Mouse (Mus musculus) stomach, postnatal 0 days (tissue): Measurements from ENCODE around the gene Ulbp1. TPM values are rescaled to one million over a fixed set of nuclear protein-coding genes. Genes with fewer than 3 reads are reported as not detected.
"Not testable (repeated sequence)": the region's sequence is repeated elsewhere in the genome, so short reads cannot be mapped to it uniquely, and the experiment has no call there.

Experiments used
- ATAC-seq: fragments of 200-750 bp; cut with Nextera tagmentation; 2 replicates; pipeline ENCODE4 v1.8.0; 2017; ENCODE audit not compliant: low FRiP score, low TSS enrichment
- DNase-seq: peaks from one replicate; pipeline ENCODE4 v3.0.0-alpha.2; 2016; ENCODE audit warnings: low spot score
- H3K27ac ChIP-seq: fragments of 300-500 bp; sonication (generic); replicated peaks from 2 replicates; pipeline ENCODE4 v1.5.1; 2014; ENCODE audit warnings: mild to moderate bottlenecking, control low read depth
- H3K27me3 ChIP-seq: fragments of 300-500 bp; sonication (generic); 2 replicates; pipeline ENCODE4 v1.6.1; 2014; ENCODE audit warnings: low read length; ENCODE audit not compliant: control insufficient read depth, insufficient read depth
- H3K36me3 ChIP-seq: fragments of 300-500 bp; sonication (generic); 2 replicates; pipeline ENCODE4 v1.6.1; 2014; ENCODE audit warnings: low read length, mixed read lengths; ENCODE audit not compliant: control insufficient read depth, insufficient read depth
- H3K4me1 ChIP-seq: fragments of 300-500 bp; sonication (generic); replicated peaks from 2 replicates; pipeline ENCODE4 v1.6.1; 2014; ENCODE audit warnings: antibody characterized with exemption; ENCODE audit not compliant: control insufficient read depth, insufficient read depth
- H3K4me2 ChIP-seq: fragments of 300-500 bp; sonication (generic); replicated peaks from 2 replicates; pipeline ENCODE4 v1.6.1; 2014; ENCODE audit warnings: low read depth, mild to moderate bottlenecking, control low read depth, moderate library complexity
- H3K4me3 ChIP-seq: fragments of 300-500 bp; sonication (generic); 2 replicates; pipeline ENCODE4 v1.5.1; 2014; ENCODE audit warnings: low read depth, low read length, control low read depth
- H3K9ac ChIP-seq: fragments of 300-500 bp; sonication (generic); 2 replicates; pipeline ENCODE4 v1.6.1; 2014; ENCODE audit warnings: mild to moderate bottlenecking, low read length, control low read depth, mixed read lengths
- H3K9me3 ChIP-seq: fragments of 300-500 bp; sonication (generic); 2 replicates; pipeline ENCODE4 v1.6.1; 2016; ENCODE audit warnings: low read length; ENCODE audit not compliant: control insufficient read depth
- CTCF ChIP-seq: IDR thresholded peaks from 2 replicates; pipeline ENCODE4 v1.5.1; 2016; ENCODE audit warnings: antibody characterized with exemption, low read depth, mild to moderate bottlenecking, moderate library complexity
- EP300 ChIP-seq: optimal IDR thresholded peaks from 2 replicates; pipeline ENCODE3; 2016; ENCODE audit warnings: antibody characterized with exemption
- WGBS: fragments of 180-500 bp; shearing (Covaris S2); extraction: QIAGEN DNeasy Blood & Tissue Kit; methylation state at CpG from one replicate; pipeline ENCODE4 v1.1.7; 2014; 5-methylcytosine and 5-hydroxymethylcytosine counted together
- polyA plus RNA-seq: library from polyadenylated mRNA; unstranded; fragments of >200 nt; fragmentation: Nextera tagmentation; extraction: Ambion mirVana; gene quantifications from 2 replicates; pipeline ENCODE4 v1.2.1, GENCODE M21; 2015

Gene Ulbp1
- polyA plus RNA-seq, 1 experiment from 2014 or later = 0.56 TPM

DNA sequence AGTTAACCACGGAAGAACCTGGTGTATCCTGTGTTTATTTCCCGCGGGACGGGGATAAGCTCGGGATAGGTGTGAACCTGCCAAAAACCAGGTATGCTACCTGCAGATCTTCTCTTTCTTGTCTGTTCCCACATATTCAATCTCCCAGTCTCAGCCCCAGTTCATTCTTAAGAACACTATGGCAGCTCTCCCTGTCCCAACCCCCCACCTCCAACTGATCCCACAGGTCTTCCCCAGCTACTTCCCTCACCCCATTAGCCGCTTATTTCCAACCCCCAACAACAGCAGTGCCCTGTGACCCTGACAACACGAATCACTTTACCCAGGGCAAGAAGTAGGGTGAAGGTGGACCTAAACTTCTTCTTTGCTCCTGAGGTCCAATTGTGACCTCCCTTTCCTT lies 3.0 kb downstream of the Ulbp1 start:
- no peak for ATAC-seq
- TF ChIP-seq EP300 (no peak), CTCF (no peak)
- no peak overlapping the region for H3K9ac ChIP-seq
- H3K4me3 ChIP-seq = no peak overlapping the region
- H3K4me1 ChIP-seq = no peaks in the 10 kb centered on the region
- H3K9me3 ChIP-seq = no peaks in the 10 kb centered on the region
- peak overlapping the region; percentile 34 for H3K4me2 ChIP-seq
- no peak for DNase-seq
- no peaks in the 10 kb centered on the region for H3K27me3 ChIP-seq
- H3K36me3 ChIP-seq = no peaks in the 10 kb centered on the region
- no peak overlapping the region for H3K27ac ChIP-seq
- WGBS = 8% methylated on average over 7 of the region's 7 CpGs

GRCm38 (mm10) chr10:7469716-7470414 lies 3.6 kb downstream of the Ulbp1 start:
- H3K9me3 ChIP-seq, H3K27me3 ChIP-seq, H3K4me3 ChIP-seq, H3K4me1 ChIP-seq, H3K27ac ChIP-seq, DNase-seq, H3K36me3 ChIP-seq, H3K9ac ChIP-seq: not testable (repeated sequence)
- WGBS = 0% methylated on average over 7 of the region's 7 CpGs
- TF ChIP-seq CTCF = peak; percentile 73
- ATAC-seq = 0 out of 2 replicates have a peak, but pooled peaks have one; percentile 29
- H3K4me2 ChIP-seq = peak overlapping the region; percentile 34

DNA sequence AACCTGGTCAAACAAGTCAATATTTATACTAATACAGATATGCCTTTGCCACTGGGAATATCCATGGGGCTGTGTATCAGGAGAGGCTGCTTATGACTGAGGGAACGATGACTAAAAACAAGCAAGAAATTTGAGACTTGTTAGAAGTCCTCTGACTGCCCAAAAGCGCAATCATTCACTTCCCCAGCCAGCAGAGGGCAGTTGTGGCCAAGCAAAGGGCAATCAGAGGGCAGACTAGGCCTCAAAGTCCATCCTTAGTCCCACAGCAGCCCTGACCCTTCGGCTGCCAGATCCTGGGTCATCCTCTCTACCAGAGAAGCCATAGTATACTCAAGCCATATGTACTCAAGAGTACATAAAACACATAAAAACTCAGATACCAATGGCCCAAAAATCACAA lies 11.4 kb downstream of the Ulbp1 start:
- Histone ChIP-seq H3K27me3 (no peaks in the 10 kb centered on the region), H3K4me1 (no peaks in the 10 kb centered on the region), H3K27ac (no peak overlapping the region), H3K4me3 (no peak overlapping the region), H3K9ac (no peak overlapping the region), H3K9me3 (no peaks in the 10 kb centered on the region), H3K36me3 (no peaks in the 10 kb centered on the region), H3K4me2 (no peak overlapping the region)
- WGBS = 45% methylated on average over 3 of the region's 3 CpGs
- no peak for ATAC-seq
- TF ChIP-seq EP300 (no peak), CTCF (peak; percentile 20; the same call in 1 of the 2 replicates)
- no peak for DNase-seq

DNA sequence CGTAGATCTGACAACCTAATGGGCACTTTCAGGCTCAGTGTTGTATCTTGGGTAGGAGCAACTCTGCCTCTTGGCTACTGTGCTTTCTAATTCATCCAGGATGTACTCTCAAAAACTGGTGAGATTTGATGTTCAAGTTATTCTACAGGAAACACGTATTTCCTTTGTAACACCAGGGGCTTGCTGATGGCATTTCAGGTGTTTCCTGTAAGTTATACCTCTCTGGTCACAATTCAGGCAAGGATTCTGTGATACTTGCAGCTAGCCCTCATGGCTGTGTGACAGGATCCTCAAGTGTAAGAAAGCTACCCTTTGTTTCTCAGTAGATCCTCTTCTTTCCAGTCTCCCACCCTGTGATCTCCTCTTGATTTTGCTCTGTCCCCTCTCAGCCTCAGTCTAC lies 34.5 kb downstream of the Ulbp1 start:
- H3K4me3 ChIP-seq = no peak overlapping the region
- no peaks in the 10 kb centered on the region for H3K9me3 ChIP-seq
- no peaks in the 10 kb centered on the region for H3K36me3 ChIP-seq
- H3K9ac ChIP-seq = no peak overlapping the region
- 75% methylated on average over 2 of the region's 2 CpGs for WGBS
- TF ChIP-seq CTCF = no peak
- TF ChIP-seq EP300 = no peak
- ATAC-seq (no peak), DNase-seq (no peak)
- no peak overlapping the region for H3K27ac ChIP-seq
- H3K4me2 ChIP-seq = no peak overlapping the region
- no peaks in the 10 kb centered on the region for H3K4me1 ChIP-seq
- no peaks in the 10 kb centered on the region for H3K27me3 ChIP-seq

DNA sequence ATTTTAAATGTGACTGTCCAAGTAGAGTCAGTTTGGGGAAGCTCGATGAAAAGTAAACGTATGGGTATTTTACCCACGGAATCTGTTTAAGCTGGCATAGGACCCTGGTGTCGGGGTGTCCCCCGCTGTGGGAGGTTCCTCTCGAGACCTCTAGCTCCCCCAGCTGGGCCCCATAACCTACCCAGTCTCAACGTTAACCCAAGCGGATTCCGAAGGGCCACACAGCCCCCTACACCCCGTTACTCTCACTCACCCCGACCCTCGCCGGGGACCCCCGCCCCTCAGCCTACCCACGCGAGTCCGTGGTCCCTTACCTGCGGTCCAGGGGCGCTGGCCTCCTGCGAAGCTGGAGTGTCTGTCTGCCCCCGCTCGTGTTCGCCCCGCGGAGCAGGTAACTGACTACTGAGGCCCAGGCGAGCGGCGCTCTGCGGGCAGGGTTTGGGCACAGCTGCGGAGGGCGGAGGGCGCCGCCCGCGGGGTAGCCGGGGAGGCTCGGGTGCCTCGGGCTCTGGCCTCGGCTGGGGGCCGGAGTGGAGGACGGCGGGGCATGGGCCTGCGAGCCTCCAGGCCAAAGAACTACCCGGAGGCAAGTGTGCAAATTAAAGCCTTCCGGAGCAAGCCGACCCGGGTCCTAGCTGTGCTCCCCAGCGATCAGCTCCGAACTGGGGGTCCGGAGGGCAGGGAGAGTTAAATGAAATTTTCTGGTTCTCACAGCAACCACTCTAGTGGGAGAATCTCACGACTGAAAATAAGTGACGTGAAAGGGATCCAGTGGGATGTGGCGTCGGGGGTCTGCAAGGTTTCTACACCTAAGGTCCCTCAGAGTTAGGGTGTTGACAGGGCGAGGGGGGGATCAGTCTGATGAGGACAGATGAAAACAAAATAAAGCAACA lies 80.0 kb downstream of the Ulbp1 start:
- H3K9me3 ChIP-seq = no peaks in the 10 kb centered on the region
- H3K27ac ChIP-seq = no peak overlapping the region
- H3K4me2 ChIP-seq = peak overlapping the region; percentile 41
- DNase-seq (no peak), ATAC-seq (no peak)
- WGBS = 9% methylated on average over 54 of the region's 55 CpGs
- no peak for TF ChIP-seq CTCF
- no peak for TF ChIP-seq EP300
- H3K4me1 ChIP-seq = no peaks in the 10 kb centered on the region
- H3K4me3 ChIP-seq = peak overlapping the region; percentile 56; the same call in 1 of the 2 replicates
- H3K27me3 ChIP-seq = peaks cover 4% of the 10 kb centered on the region; the same call in 1 of the 2 replicates
- H3K36me3 ChIP-seq = no peaks in the 10 kb centered on the region
- H3K9ac ChIP-seq = no peak overlapping the region
